Mouse (Mus musculus) stomach, embryonic 16.5 days (tissue): ENCODE data around the gene A830005F24Rik. TPM values are rescaled to one million over a fixed set of nuclear protein-coding genes. Genes with fewer than 3 reads are reported as not detected.
"Not testable (repeated sequence)": the region's sequence is repeated elsewhere in the genome, so short reads cannot be mapped to it uniquely, and the experiment has no call there.

Experiments
- ATAC-seq: fragments of 200-750 bp; cut with Nextera tagmentation; 2 replicates; pipeline ENCODE4 v1.8.0; 2017; ENCODE audit warnings: moderate number of reproducible peaks, moderate TSS enrichment; ENCODE audit not compliant: insufficient read depth, low FRiP score
- H3K27ac ChIP-seq: fragments of 300-500 bp; sonication (generic); 2 replicates; pipeline ENCODE4 v1.5.1; 2014; ENCODE audit warnings: low read length
- H3K27me3 ChIP-seq: fragments of 300-500 bp; sonication (generic); 2 replicates; pipeline ENCODE4 v1.6.1; 2014; ENCODE audit warnings: low read length, control low read depth, mixed read lengths; ENCODE audit not compliant: control insufficient read depth, insufficient read depth
- H3K36me3 ChIP-seq: fragments of 300-500 bp; sonication (generic); 2 replicates; pipeline ENCODE4 v1.6.1; 2014; ENCODE audit warnings: low read length; ENCODE audit not compliant: control insufficient read depth, insufficient read depth
- H3K4me1 ChIP-seq: fragments of 300-500 bp; sonication (generic); 2 replicates; pipeline ENCODE4 v1.6.1; 2014; ENCODE audit warnings: low read length, control low read depth, mixed read lengths; ENCODE audit not compliant: control insufficient read depth, insufficient read depth
- H3K4me2 ChIP-seq: fragments of 300-500 bp; sonication (generic); 2 replicates; pipeline ENCODE4 v1.6.1; 2014; ENCODE audit warnings: low read depth, low read length, mixed read lengths
- H3K4me3 ChIP-seq: fragments of 300-500 bp; sonication (generic); replicated peaks from 2 replicates; pipeline ENCODE4 v1.5.1; 2014; ENCODE audit warnings: mild to moderate bottlenecking, low read length
- H3K9ac ChIP-seq: fragments of 300-500 bp; sonication (generic); 2 replicates; pipeline ENCODE4 v1.6.1; 2014; ENCODE audit warnings: low read length
- H3K9me3 ChIP-seq: fragments of 300-500 bp; sonication (generic); replicated peaks from 2 replicates; pipeline ENCODE4 v1.6.1; 2016; ENCODE audit warnings: low read length, control low read depth; ENCODE audit not compliant: control insufficient read depth
- WGBS: fragments of 180-500 bp; shearing (Covaris S2); extraction: QIAGEN DNeasy Blood & Tissue Kit; methylation state at CpG from one replicate; pipeline ENCODE4 v1.1.7; 2014; 5-methylcytosine and 5-hydroxymethylcytosine counted together
- polyA plus RNA-seq: library from polyadenylated mRNA; unstranded; fragments of >200 nt; fragmentation: Nextera tagmentation; extraction: Ambion mirVana; gene quantifications from 2 replicates; pipeline ENCODE4 v1.2.1, GENCODE M21; 2015

Gene A830005F24Rik
- polyA plus RNA-seq, 1 experiment from 2014 or later, result 0.76 TPM

- Histone ChIP-seq H3K9me3 (0 out of 2 replicates have a peak, but pooled peaks cover 2% of the 10 kb centered on the region), H3K4me3 (no peak overlapping the region), H3K4me1 (no peaks in the 10 kb centered on the region), H3K27me3 (no peaks in the 10 kb centered on the region), H3K9ac (no peak overlapping the region), H3K27ac (no peak overlapping the region), H3K36me3 (peaks cover 3% of the 10 kb centered on the region; the same call in 1 of the 2 replicates), H3K4me2 (no peak overlapping the region)
- ATAC-seq, result peak; percentile 66; the same call in 1 of the 2 replicates
- 50% methylated on average over 4 of the region's 4 CpGs for WGBS
Measured at GRCm38 (mm10) chr13:48498676-48499075, 14.7 kb upstream of the A830005F24Rik start.

GRCm38 (mm10) chr13:48502422-48502821 lies 10.9 kb upstream of the A830005F24Rik start:
- ATAC-seq, result no peak
- H3K9ac ChIP-seq, result no peak overlapping the region
- no peaks in the 10 kb centered on the region for H3K4me1 ChIP-seq
- H3K4me2 ChIP-seq, result no peak overlapping the region
- no peak overlapping the region for H3K4me3 ChIP-seq
- H3K27me3 ChIP-seq, result no peaks in the 10 kb centered on the region
- no peaks in the 10 kb centered on the region for H3K9me3 ChIP-seq
- H3K36me3 ChIP-seq, result 0 out of 2 replicates have a peak, but pooled peaks cover 8% of the 10 kb centered on the region
- H3K27ac ChIP-seq, result no peak overlapping the region
- WGBS, result 71% methylated on average over 5 of the region's 5 CpGs

- H3K27ac ChIP-seq, result no peak overlapping the region
- H3K36me3 ChIP-seq, result 0 out of 2 replicates have a peak, but pooled peaks cover 8% of the 10 kb centered on the region
- no peak overlapping the region for H3K9ac ChIP-seq
- ATAC-seq, result no peak
- no peaks in the 10 kb centered on the region for H3K9me3 ChIP-seq
- H3K4me2 ChIP-seq, result no peak overlapping the region
- no peaks in the 10 kb centered on the region for H3K27me3 ChIP-seq
- no peak overlapping the region for H3K4me3 ChIP-seq
- 80% methylated on average over 9 of the region's 9 CpGs for WGBS
- peaks cover 6% of the 10 kb centered on the region; the same call in 1 of the 2 replicates for H3K4me1 ChIP-seq
Measured at GRCm38 (mm10) chr13:48508661-48509060, 4.7 kb upstream of the A830005F24Rik start.

- no peaks in the 10 kb centered on the region for H3K9me3 ChIP-seq
- H3K27ac ChIP-seq, result 0 out of 2 replicates have a peak overlapping the region, but pooled peaks have one; percentile 15
- no peak overlapping the region for H3K4me2 ChIP-seq
- H3K4me3 ChIP-seq, result no peak overlapping the region
- no peaks in the 10 kb centered on the region for H3K36me3 ChIP-seq
- H3K27me3 ChIP-seq, result no peaks in the 10 kb centered on the region
- peaks cover 6% of the 10 kb centered on the region; the same call in 1 of the 2 replicates for H3K4me1 ChIP-seq
- no peak overlapping the region for H3K9ac ChIP-seq
- no peak for ATAC-seq
- 73% methylated on average over 4 of the region's 4 CpGs for WGBS
Measured at GRCm38 (mm10) chr13:48515861-48516260, 2.5 kb downstream of the A830005F24Rik start.

GRCm38 (mm10) chr13:48519122-48519521 lies 5.8 kb downstream of the A830005F24Rik start:
- ATAC-seq, H3K4me1 ChIP-seq, H3K27ac ChIP-seq, H3K4me3 ChIP-seq, H3K9me3 ChIP-seq, H3K9ac ChIP-seq, H3K36me3 ChIP-seq, H3K4me2 ChIP-seq, H3K27me3 ChIP-seq: not testable (repeated sequence)

GRCm38 (mm10) chr13:48525745-48526144 lies 12.4 kb downstream of the A830005F24Rik start:
- no peak for ATAC-seq
- H3K36me3 ChIP-seq, result no peaks in the 10 kb centered on the region
- WGBS, result 73% methylated on average over 5 of the region's 5 CpGs
- no peaks in the 10 kb centered on the region for H3K4me1 ChIP-seq
- no peaks in the 10 kb centered on the region for H3K27me3 ChIP-seq
- H3K9me3 ChIP-seq, result no peaks in the 10 kb centered on the region
- H3K27ac ChIP-seq, result no peak overlapping the region
- no peak overlapping the region for H3K4me3 ChIP-seq
- H3K9ac ChIP-seq, result no peak overlapping the region
- no peak overlapping the region for H3K4me2 ChIP-seq

- 51% methylated on average over 15 of the region's 15 CpGs for WGBS
- Histone ChIP-seq H3K9me3 (no peaks in the 10 kb centered on the region), H3K9ac (no peak overlapping the region), H3K27ac (no peak overlapping the region), H3K4me1 (no peaks in the 10 kb centered on the region), H3K27me3 (no peaks in the 10 kb centered on the region), H3K4me3 (no peak overlapping the region), H3K36me3 (no peaks in the 10 kb centered on the region), H3K4me2 (no peak overlapping the region)
- peak; percentile 62; the same call in 1 of the 2 replicates for ATAC-seq
Measured at GRCm38 (mm10) chr13:48528123-48528871, 14.9 kb downstream of the A830005F24Rik start.

GRCm38 (mm10) chr13:48529028-48529427 lies 15.7 kb downstream of the A830005F24Rik start:
- Histone ChIP-seq H3K4me2 (no peak overlapping the region), H3K9ac (no peak overlapping the region), H3K9me3 (no peaks in the 10 kb centered on the region), H3K36me3 (no peaks in the 10 kb centered on the region), H3K4me3 (no peak overlapping the region), H3K4me1 (no peaks in the 10 kb centered on the region), H3K27me3 (no peaks in the 10 kb centered on the region), H3K27ac (no peak overlapping the region)
- ATAC-seq, result no peak
- 54% methylated on average over 2 of the region's 2 CpGs for WGBS

GRCm38 (mm10) chr13:48530685-48531084 lies 17.3 kb downstream of the A830005F24Rik start:
- no peaks in the 10 kb centered on the region for H3K27me3 ChIP-seq
- 38% methylated on average over 2 of the region's 2 CpGs for WGBS
- peak; percentile 29; the same call in 1 of the 2 replicates for ATAC-seq

More at GRCm38 (mm10) chr13:48530685-48531084, 17.3 kb downstream of the A830005F24Rik start:
- Histone ChIP-seq H3K4me1 (no peaks in the 10 kb centered on the region), H3K4me2 (no peak overlapping the region), H3K27ac (no peak overlapping the region; the same call in 1 of the 2 replicates), H3K9me3 (no peaks in the 10 kb centered on the region), H3K9ac (no peak overlapping the region), H3K36me3 (no peaks in the 10 kb centered on the region), H3K4me3 (no peak overlapping the region)
